16 mouse cellular contexts compared by ENCODE assay signal in genomic region chr1:118873559-118873958, GRCm38 (mm10).
A peak's percentile ranks its signal among the peaks of the same experiment; 100 is the strongest.
DNase-seq lines count a peak whose midpoint lies in the region; ATAC-seq lines count a peak whose summit lies in the region.
"Had no signal": no experiment of that assay in that cellular context is flagged by ENCODE, and none has a peak within 500 bp of the region (broad histone marks: within the 10 kb centered on the region; RNA-seq: fewer than 3 reads in every experiment).

No protein-coding gene starts in this region.

- WGBS in hindbrain, embryonic 11.5 days: 79% methylated on average over 7 of the region's 7 CpGs
- 81% methylated on average over 7 of the region's 7 CpGs for WGBS in hindbrain, embryonic 16.5 days
- 66% methylated on average over 7 of the region's 7 CpGs for WGBS in limb, embryonic 13.5 days

- no peak overlapping the region for H3K27ac ChIP-seq in hindbrain, embryonic 11.5 days (ENCODE audit: low read depth, low read length)
- no peak overlapping the region for H3K27ac ChIP-seq in hindbrain, embryonic 16.5 days (ENCODE audit: low read depth, low read length)
- no peak overlapping the region for H3K27ac ChIP-seq in limb, embryonic 13.5 days
- H3K27ac ChIP-seq: forebrain, embryonic 10.5 days; hindbrain, postnatal 0 days; liver, embryonic 14.5 days had no signal

- peak; percentile 40; the same call in 1 of the 2 replicates for ATAC-seq in hindbrain, embryonic 11.5 days (ENCODE audit: low FRiP score)
- no peak for ATAC-seq in hindbrain, embryonic 16.5 days
- ATAC-seq in limb, embryonic 13.5 days (ENCODE audit: low FRiP score, low read depth): peak; percentile 49
- no peak for ATAC-seq in cerebellum, adult (ENCODE audit: insufficient number of reproducible peaks, low FRiP score, low TSS enrichment)
- ATAC-seq: CD4-positive, CD25-positive, alpha-beta regulatory T cell, adult 4 months; midbrain, embryonic 16.5 days had no signal

- no peaks in the 10 kb centered on the region for H3K27me3 ChIP-seq in hindbrain, embryonic 11.5 days (ENCODE audit: control insufficient read depth, insufficient read depth, low read length)
- no peaks in the 10 kb centered on the region for H3K27me3 ChIP-seq in hindbrain, embryonic 16.5 days (replicated peaks; ENCODE audit: control insufficient read depth, insufficient read depth, low read length)
- no peaks in the 10 kb centered on the region for H3K27me3 ChIP-seq in limb, embryonic 13.5 days

- no peaks in the 10 kb centered on the region for H3K4me1 ChIP-seq in hindbrain, embryonic 11.5 days (replicated peaks; ENCODE audit: control insufficient read depth, insufficient read depth, low read length)
- H3K4me1 ChIP-seq in hindbrain, embryonic 16.5 days (ENCODE audit: control insufficient read depth, insufficient read depth, low read depth, low read length): no peaks in the 10 kb centered on the region
- peaks cover 11% of the 10 kb centered on the region for H3K4me1 ChIP-seq in limb, embryonic 13.5 days
- H3K4me1 ChIP-seq: forebrain, embryonic 10.5 days had no signal

- no peak overlapping the region for H3K4me3 ChIP-seq in hindbrain, embryonic 11.5 days (ENCODE audit: low read depth, low read length)
- no peak overlapping the region for H3K4me3 ChIP-seq in hindbrain, embryonic 16.5 days (ENCODE audit: low read length)
- no peak overlapping the region for H3K4me3 ChIP-seq in limb, embryonic 13.5 days
- H3K4me3 ChIP-seq: forebrain, embryonic 10.5 days had no signal

- DNase-seq in hindbrain, embryonic 11.5 days (ENCODE audit: low spot score): no peak
- DNase-seq in 3T3-L1 (ENCODE audit: low read depth, low spot score) (peak; percentile 63), NIH3T3 (ENCODE audit: low read depth) (peak; percentile 57)
- DNase-seq in kidney, adult 9 months: no peak
- DNase-seq: cerebellum, adult 2 months; lung, postnatal 4 days; retina, postnatal 1 day; thymus, postnatal 4 days had no signal

- H3K36me3 ChIP-seq in hindbrain, embryonic 11.5 days (ENCODE audit: control insufficient read depth, insufficient read depth, low read length): no peaks in the 10 kb centered on the region
- no peaks in the 10 kb centered on the region for H3K36me3 ChIP-seq in hindbrain, embryonic 16.5 days (ENCODE audit: control insufficient read depth, insufficient read depth, low read length)
- H3K36me3 ChIP-seq in limb, embryonic 13.5 days: peaks cover 86% of the 10 kb centered on the region

- no peaks in the 10 kb centered on the region for H3K9me3 ChIP-seq in hindbrain, embryonic 11.5 days (ENCODE audit: control insufficient read depth, low read length)
- H3K9me3 ChIP-seq in hindbrain, embryonic 16.5 days (ENCODE audit: control insufficient read depth, low read length): no peaks in the 10 kb centered on the region
- H3K9me3 ChIP-seq in limb, embryonic 13.5 days: no peaks in the 10 kb centered on the region
- H3K9me3 ChIP-seq: forebrain, embryonic 10.5 days had no signal

- no peak overlapping the region for H3K4me2 ChIP-seq in hindbrain, embryonic 11.5 days (replicated peaks; ENCODE audit: low read depth, low read length)
- H3K4me2 ChIP-seq in hindbrain, embryonic 16.5 days (ENCODE audit: low read length): no peak overlapping the region
- no peak overlapping the region for H3K4me2 ChIP-seq in limb, embryonic 13.5 days (replicated peaks)

- H3K9ac ChIP-seq in hindbrain, embryonic 11.5 days (ENCODE audit: low read depth, low read length): no peak overlapping the region
- H3K9ac ChIP-seq in hindbrain, embryonic 16.5 days (ENCODE audit: low read depth, low read length): no peak overlapping the region
- no peak overlapping the region for H3K9ac ChIP-seq in limb, embryonic 13.5 days
- H3K9ac ChIP-seq: liver, embryonic 14.5 days had no signal

Comparison
In these comparisons a context has a peak if more than half of its experiments do, and no peak if none do; other contexts are left out.
1. ATAC-seq: peak in hindbrain, embryonic 11.5 days (single experiment) and limb, embryonic 13.5 days (single experiment); none in hindbrain, embryonic 16.5 days (single experiment) and cerebellum, adult (single experiment).
2. DNase-seq: peak in 3T3-L1 (single experiment) and NIH3T3 (single experiment); none in hindbrain, embryonic 11.5 days (single experiment) and kidney, adult 9 months (single experiment).